Mouse (Mus musculus) embryonic facial prominence, embryonic 13.5 days (tissue): ENCODE data around the gene Camkmt. TPM values are rescaled to one million over a fixed set of nuclear protein-coding genes. Genes with fewer than 3 reads are reported as not detected.
A peak's percentile ranks its signal among the peaks of the same experiment; 100 is the strongest.

Experiments used
- ATAC-seq: fragments of 200-750 bp; cut with Nextera tagmentation; 2 replicates; pipeline ENCODE4 v1.8.0; 2017; ENCODE audit warnings: low read depth; ENCODE audit not compliant: insufficient number of reproducible peaks, insufficient read depth, low FRiP score, low TSS enrichment
- H3K27ac ChIP-seq: fragments of 300-500 bp; sonication (generic); 2 replicates; pipeline ENCODE4 v1.5.1; 2015; ENCODE audit warnings: moderate library complexity, mild to moderate bottlenecking, inconsistent platforms
- H3K27me3 ChIP-seq: fragments of 300-500 bp; sonication (generic); 2 replicates; pipeline ENCODE4 v1.6.1; 2015; ENCODE audit warnings: mild to moderate bottlenecking, inconsistent platforms
- H3K36me3 ChIP-seq: fragments of 300-500 bp; sonication (generic); 2 replicates; pipeline ENCODE4 v1.6.1; 2015; ENCODE audit warnings: mild to moderate bottlenecking, inconsistent platforms
- H3K4me1 ChIP-seq: fragments of 300-500 bp; sonication (generic); 2 replicates; pipeline ENCODE4 v1.6.1; 2015; ENCODE audit warnings: inconsistent platforms
- H3K4me2 ChIP-seq: fragments of 300-500 bp; sonication (generic); 2 replicates; pipeline ENCODE4 v1.6.1; 2015; ENCODE audit warnings: moderate library complexity, mild to moderate bottlenecking, inconsistent platforms
- H3K4me3 ChIP-seq: fragments of 300-500 bp; sonication (generic); 2 replicates; pipeline ENCODE4 v1.5.1; 2015; ENCODE audit warnings: mild to moderate bottlenecking, inconsistent platforms
- H3K9ac ChIP-seq: fragments of 300-500 bp; sonication (generic); 2 replicates; pipeline ENCODE4 v1.6.1; 2015; ENCODE audit warnings: mild to moderate bottlenecking, inconsistent platforms
- H3K9me3 ChIP-seq: fragments of 300-500 bp; sonication (generic); 2 replicates; pipeline ENCODE4 v1.6.1; 2016; ENCODE audit warnings: inconsistent platforms
- WGBS: fragments of 180-500 bp; shearing (Covaris S2); methylation state at CpG from one replicate; pipeline ENCODE4 v1.1.7; 2015; ENCODE audit warnings: mixed read lengths; 5-methylcytosine and 5-hydroxymethylcytosine counted together
- polyA plus RNA-seq: library from polyadenylated mRNA; unstranded; fragments of >200 nt; fragmentation: Nextera tagmentation; extraction: Ambion mirVana; gene quantifications from 2 replicates; pipeline ENCODE4 v1.2.1, GENCODE M21; 2015

The Camkmt gene
- polyA plus RNA-seq, 1 experiment from 2014 or later: 16.4 TPM

- Histone ChIP-seq H3K4me2 (peak overlapping the region; percentile 36), H3K4me1 (peaks cover 32% of the 10 kb centered on the region), H3K27me3 (peaks cover 4% of the 10 kb centered on the region; the same call in 1 of the 2 replicates), H3K4me3 (no peak overlapping the region), H3K27ac (0 out of 2 replicates have a peak overlapping the region, but pooled peaks have one; percentile 28), H3K36me3 (no peaks in the 10 kb centered on the region), H3K9ac (no peak overlapping the region), H3K9me3 (no peaks in the 10 kb centered on the region)
- ATAC-seq: no peak
- WGBS: 17% methylated on average over 10 of the region's 10 CpGs
Observed at GRCm38 (mm10) chr17:85375523-85375922, 285.2 kb downstream of the Camkmt start.

GRCm38 (mm10) chr17:85377496-85377895 lies 287.1 kb downstream of the Camkmt start:
- no peak overlapping the region for H3K27ac ChIP-seq
- H3K9me3 ChIP-seq: no peaks in the 10 kb centered on the region
- H3K4me1 ChIP-seq: peaks cover 27% of the 10 kb centered on the region
- WGBS: 78% methylated on average over 8 of the region's 8 CpGs
- no peak for ATAC-seq
- H3K36me3 ChIP-seq: no peaks in the 10 kb centered on the region
- peaks cover 4% of the 10 kb centered on the region; the same call in 1 of the 2 replicates for H3K27me3 ChIP-seq
- no peak overlapping the region for H3K4me3 ChIP-seq
- H3K4me2 ChIP-seq: no peak overlapping the region
- no peak overlapping the region for H3K9ac ChIP-seq

DNA sequence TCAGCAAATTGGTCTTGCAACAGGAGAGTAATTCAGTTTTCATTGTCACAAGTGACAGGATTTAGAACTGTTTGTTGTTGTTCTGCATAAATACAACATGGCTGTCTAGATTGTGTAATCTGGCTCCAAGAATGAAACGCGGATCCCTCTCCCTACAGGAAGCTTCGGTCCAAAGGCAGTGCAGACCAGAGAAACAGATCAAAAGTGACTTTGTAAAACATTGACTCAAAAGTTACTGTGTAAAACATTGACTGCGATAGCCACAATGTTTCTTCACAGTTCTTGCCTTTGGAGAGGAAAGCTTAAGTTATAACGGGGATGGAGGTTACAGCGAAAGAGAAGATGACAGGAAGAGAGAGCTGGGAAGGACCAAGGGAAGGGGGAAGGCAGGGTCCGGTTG lies 288.7 kb downstream of the Camkmt start:
- Histone ChIP-seq H3K4me1 (peaks cover 25% of the 10 kb centered on the region), H3K9me3 (no peaks in the 10 kb centered on the region), H3K4me2 (no peak overlapping the region), H3K9ac (no peak overlapping the region), H3K4me3 (no peak overlapping the region), H3K27me3 (no peaks in the 10 kb centered on the region), H3K36me3 (no peaks in the 10 kb centered on the region), H3K27ac (no peak overlapping the region)
- ATAC-seq: no peak
- 92% methylated on average over 7 of the region's 7 CpGs for WGBS

DNA sequence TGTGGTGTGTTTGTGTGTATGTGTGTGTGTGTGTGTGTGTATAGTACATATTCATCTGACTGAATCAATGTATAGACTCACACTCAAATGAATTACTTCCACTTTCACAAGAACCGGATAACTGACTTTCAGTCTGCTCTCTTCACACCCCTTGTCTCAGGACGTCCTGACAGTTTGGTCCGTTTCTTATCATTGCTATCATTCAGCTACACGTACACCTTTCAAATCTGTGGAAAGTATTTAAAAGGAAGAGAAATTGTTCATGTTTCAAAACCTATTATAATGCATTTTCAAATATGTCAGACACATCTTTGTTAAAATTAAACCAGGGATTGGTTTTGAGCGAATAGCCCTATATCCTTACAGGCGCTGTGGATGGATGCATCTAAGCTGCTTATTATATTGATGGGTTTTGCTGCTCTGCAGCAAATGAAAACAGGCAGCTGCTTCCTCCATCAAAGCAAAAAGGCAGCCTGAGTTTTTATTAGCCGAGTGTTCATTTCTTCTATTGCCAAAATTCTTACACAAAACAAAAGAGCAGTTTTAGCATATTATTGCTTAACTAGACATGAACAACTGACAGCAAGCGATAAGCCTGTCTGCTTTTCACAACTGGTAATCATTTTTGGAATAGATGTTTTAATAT lies 291.3 kb downstream of the Camkmt start:
- no peak overlapping the region for H3K4me2 ChIP-seq
- WGBS: 77% methylated on average over 8 of the region's 8 CpGs
- H3K4me3 ChIP-seq: no peak overlapping the region
- H3K27me3 ChIP-seq: no peaks in the 10 kb centered on the region
- H3K9me3 ChIP-seq: no peaks in the 10 kb centered on the region
- no peaks in the 10 kb centered on the region for H3K4me1 ChIP-seq
- no peaks in the 10 kb centered on the region for H3K36me3 ChIP-seq
- H3K9ac ChIP-seq: no peak overlapping the region
- H3K27ac ChIP-seq: no peak overlapping the region
- no peak for ATAC-seq

GRCm38 (mm10) chr17:85382344-85382743 lies 292.0 kb downstream of the Camkmt start:
- no peak overlapping the region for H3K4me3 ChIP-seq
- no peaks in the 10 kb centered on the region for H3K36me3 ChIP-seq
- no peak overlapping the region for H3K4me2 ChIP-seq
- no peak overlapping the region for H3K27ac ChIP-seq
- no peaks in the 10 kb centered on the region for H3K27me3 ChIP-seq
- no peak overlapping the region for H3K9ac ChIP-seq
- ATAC-seq: no peak
- WGBS: 83% methylated on average over 4 of the region's 4 CpGs
- H3K9me3 ChIP-seq: no peaks in the 10 kb centered on the region
- no peaks in the 10 kb centered on the region for H3K4me1 ChIP-seq

DNA sequence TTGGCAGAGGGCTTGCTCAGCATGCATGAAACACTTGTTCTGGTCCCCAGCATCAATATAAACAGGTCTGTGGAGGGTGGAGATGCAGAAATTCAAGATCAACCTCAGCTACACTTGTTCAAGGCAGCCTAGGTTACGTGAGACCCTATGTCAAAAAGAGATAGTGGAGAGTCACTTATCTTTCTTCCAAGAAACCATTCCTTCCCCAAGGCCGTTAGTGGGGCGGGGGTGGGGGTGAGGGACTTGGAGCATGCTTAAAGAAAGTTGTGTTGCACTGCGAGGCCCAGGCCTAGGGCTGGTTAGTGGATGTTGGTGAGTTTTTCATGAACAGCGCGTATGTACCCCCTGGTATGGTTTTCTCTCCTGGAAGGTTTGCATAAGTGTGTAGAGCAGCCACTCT lies 292.6 kb downstream of the Camkmt start:
- no peak for ATAC-seq
- H3K9ac ChIP-seq: no peak overlapping the region
- no peaks in the 10 kb centered on the region for H3K9me3 ChIP-seq
- no peaks in the 10 kb centered on the region for H3K27me3 ChIP-seq
- no peak overlapping the region for H3K4me3 ChIP-seq
- H3K4me2 ChIP-seq: no peak overlapping the region
- H3K36me3 ChIP-seq: no peaks in the 10 kb centered on the region
- WGBS: 85% methylated on average over 6 of the region's 6 CpGs
- no peaks in the 10 kb centered on the region for H3K4me1 ChIP-seq
- H3K27ac ChIP-seq: no peak overlapping the region

DNA sequence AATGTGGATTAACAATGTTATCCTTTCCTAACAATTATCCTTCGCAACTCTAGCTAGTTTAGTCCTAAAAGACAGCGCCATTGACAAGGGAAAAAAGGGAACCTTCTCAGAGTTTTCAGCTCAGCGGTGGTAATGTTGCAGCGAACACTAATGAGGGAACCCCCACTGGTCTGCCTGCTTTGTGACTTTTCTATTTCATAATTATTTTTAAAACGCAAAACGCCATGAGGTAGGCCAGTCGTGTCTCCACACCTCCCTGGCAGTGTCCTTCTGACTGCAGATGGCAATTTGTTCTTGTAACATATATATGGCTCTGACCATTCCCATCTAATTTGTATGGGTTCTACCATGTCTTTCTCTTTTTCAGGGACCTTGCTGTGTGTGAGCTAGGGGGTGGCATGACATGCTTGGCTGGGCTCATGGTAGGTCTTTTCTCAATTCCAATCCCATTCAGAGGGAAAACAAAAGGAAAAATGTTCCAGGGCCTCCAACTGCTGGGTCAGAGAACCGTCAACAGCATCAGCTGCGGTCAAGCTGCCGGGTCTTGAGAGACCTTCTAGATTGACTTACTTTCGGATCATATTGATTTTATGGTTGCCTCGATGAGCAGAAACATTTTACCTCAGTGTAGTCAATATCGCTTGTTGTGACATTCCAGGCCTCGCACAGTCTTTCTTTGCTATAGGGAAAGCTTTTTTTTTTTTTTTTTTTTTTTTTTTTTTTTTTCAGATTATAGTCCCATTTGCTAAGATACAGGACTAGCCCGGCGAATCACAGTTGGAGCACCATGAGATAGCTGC lies 302.9 kb downstream of the Camkmt start:
- whole genome bisulfite sequencing: 75% methylated on average over 16 of the region's 16 CpGs

GRCm38 (mm10) chr17:85393891-85394321 lies 303.6 kb downstream of the Camkmt start:
- Histone ChIP-seq H3K4me1 (peaks cover 6% of the 10 kb centered on the region; the same call in 1 of the 2 replicates), H3K9ac (no peak overlapping the region), H3K36me3 (no peaks in the 10 kb centered on the region), H3K27me3 (no peaks in the 10 kb centered on the region), H3K4me2 (no peak overlapping the region), H3K9me3 (no peaks in the 10 kb centered on the region), H3K27ac (no peak overlapping the region), H3K4me3 (no peak overlapping the region)
- ATAC-seq: no peak
- WGBS: 72% methylated on average over 7 of the region's 7 CpGs

More for the DNA sequence above, 302.9 kb downstream of the Camkmt start:
- Histone ChIP-seq H3K4me3 (no peak overlapping the region), H3K4me1 (peaks cover 6% of the 10 kb centered on the region; the same call in 1 of the 2 replicates), H3K27me3 (no peaks in the 10 kb centered on the region), H3K9ac (no peak overlapping the region), H3K36me3 (no peaks in the 10 kb centered on the region), H3K4me2 (no peak overlapping the region), H3K27ac (no peak overlapping the region), H3K9me3 (no peaks in the 10 kb centered on the region)
- ATAC-seq: no peak

- Histone ChIP-seq H3K4me2 (no peak overlapping the region), H3K4me1 (peaks cover 6% of the 10 kb centered on the region; the same call in 1 of the 2 replicates), H3K36me3 (no peaks in the 10 kb centered on the region), H3K27me3 (no peaks in the 10 kb centered on the region), H3K4me3 (no peak overlapping the region), H3K9me3 (no peaks in the 10 kb centered on the region), H3K9ac (no peak overlapping the region), H3K27ac (no peak overlapping the region)
- no peak for ATAC-seq
- WGBS: 43% methylated on average over 5 of the region's 5 CpGs
Observed at GRCm38 (mm10) chr17:85395502-85395901, 305.1 kb downstream of the Camkmt start.

GRCm38 (mm10) chr17:85400751-85401150 lies 310.4 kb downstream of the Camkmt start:
- no peak overlapping the region for H3K27ac ChIP-seq
- H3K27me3 ChIP-seq: no peaks in the 10 kb centered on the region
- H3K9me3 ChIP-seq: no peaks in the 10 kb centered on the region
- H3K9ac ChIP-seq: no peak overlapping the region
- 69% methylated on average over 4 of the region's 4 CpGs for WGBS
- ATAC-seq: no peak
- H3K4me2 ChIP-seq: no peak overlapping the region
- H3K4me1 ChIP-seq: no peaks in the 10 kb centered on the region
- no peak overlapping the region for H3K4me3 ChIP-seq
- no peaks in the 10 kb centered on the region for H3K36me3 ChIP-seq

GRCm38 (mm10) chr17:85405161-85405560 lies 314.8 kb downstream of the Camkmt start:
- no peak overlapping the region for H3K9ac ChIP-seq
- WGBS: 85% methylated on average over 5 of the region's 5 CpGs
- H3K4me1 ChIP-seq: no peaks in the 10 kb centered on the region
- no peaks in the 10 kb centered on the region for H3K27me3 ChIP-seq
- no peaks in the 10 kb centered on the region for H3K36me3 ChIP-seq
- H3K4me2 ChIP-seq: no peak overlapping the region
- no peak for ATAC-seq
- no peak overlapping the region for H3K4me3 ChIP-seq
- H3K9me3 ChIP-seq: peaks cover under 1% of the 10 kb centered on the region; the same call in 1 of the 2 replicates
- no peak overlapping the region for H3K27ac ChIP-seq

- Histone ChIP-seq H3K4me3 (no peak overlapping the region), H3K9ac (no peak overlapping the region), H3K36me3 (no peaks in the 10 kb centered on the region), H3K4me2 (no peak overlapping the region), H3K27me3 (no peaks in the 10 kb centered on the region), H3K9me3 (peaks cover 5% of the 10 kb centered on the region; the same call in 1 of the 2 replicates), H3K4me1 (no peaks in the 10 kb centered on the region), H3K27ac (no peak overlapping the region)
- no peak for ATAC-seq
- WGBS: 85% methylated on average over 10 of the region's 10 CpGs
Observed at GRCm38 (mm10) chr17:85406195-85406594, 315.8 kb downstream of the Camkmt start.
